Comparison of ENCODE assay signal across 17 mouse cellular contexts in the genomic region with DNA sequence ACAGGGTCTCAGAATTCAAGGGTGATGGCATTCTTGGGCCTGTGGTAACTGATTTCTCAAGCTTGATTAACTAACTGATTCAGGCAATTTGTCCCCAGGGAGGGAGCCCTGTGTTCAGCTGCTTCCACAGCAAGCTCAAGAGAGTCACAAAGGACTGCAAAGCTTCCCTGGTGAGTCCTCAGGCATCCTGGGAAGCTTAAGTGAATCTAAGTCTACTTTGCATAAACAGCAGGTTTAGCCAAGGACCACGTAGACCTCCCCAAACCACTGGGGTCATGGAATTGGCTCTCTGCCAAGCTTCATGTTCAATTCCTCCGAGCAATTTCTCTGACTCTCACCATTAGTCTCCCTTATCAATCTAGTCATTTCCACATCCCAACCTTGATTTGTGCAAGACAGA. TPM values are rescaled to one million over a fixed set of nuclear protein-coding genes. Genes with fewer than 3 reads are reported as not detected.
DNase-seq lines count a peak whose midpoint lies in the region; ATAC-seq and TF ChIP-seq lines count a peak whose summit lies in the region.
"Had no signal": no experiment of that assay in that cellular context is flagged by ENCODE, and none has a peak within 500 bp of the region (broad histone marks: within the 10 kb centered on the region; RNA-seq: fewer than 3 reads in every experiment).

No protein-coding gene starts in this region.

- no peaks in the 10 kb centered on the region for H3K27me3 ChIP-seq in hindbrain, embryonic 16.5 days (replicated peaks; ENCODE audit: control insufficient read depth, insufficient read depth, low read length)
- no peaks in the 10 kb centered on the region for H3K27me3 ChIP-seq in hindbrain, embryonic 13.5 days
- H3K27me3 ChIP-seq in neural tube, embryonic 14.5 days (ENCODE audit: control insufficient read depth, insufficient read depth, low read length), result no peaks in the 10 kb centered on the region
- H3K27me3 ChIP-seq in neural tube, embryonic 15.5 days (replicated peaks), result no peaks in the 10 kb centered on the region
- H3K27me3 ChIP-seq in liver, postnatal 0 days (ENCODE audit: insufficient read depth, low read length), result no peaks in the 10 kb centered on the region
- H3K27me3 ChIP-seq: embryonic facial prominence, embryonic 13.5 days; forebrain, embryonic 12.5 days; heart, embryonic 15.5 days; lung, embryonic 15.5 days had no signal

- H3K4me2 ChIP-seq in hindbrain, embryonic 16.5 days (ENCODE audit: low read length), result no peak overlapping the region
- H3K4me2 ChIP-seq in hindbrain, embryonic 13.5 days, result no peak overlapping the region
- H3K4me2 ChIP-seq in neural tube, embryonic 14.5 days (ENCODE audit: low read depth, low read length), result no peak overlapping the region
- no peak overlapping the region for H3K4me2 ChIP-seq in neural tube, embryonic 15.5 days
- peak overlapping the region; percentile 38; the same call in 1 of the 2 replicates for H3K4me2 ChIP-seq in liver, postnatal 0 days (ENCODE audit: low read depth, low read length)
- H3K4me2 ChIP-seq: embryonic facial prominence, embryonic 13.5 days; forebrain, embryonic 12.5 days; heart, embryonic 15.5 days; hindbrain, embryonic 14.5 days; lung, embryonic 15.5 days had no signal

- DNase-seq in ZHBTc4 (ENCODE audit: low read depth, low spot score), result peak; percentile 44
- no peak for DNase-seq in liver, postnatal 0 days
- DNase-seq in kidney, adult 9 months, result no peak
- DNase-seq: cerebellum, postnatal 14 days; gastrocnemius, postnatal 36 days; kidney, adult 8-10 months; thymus, postnatal 4 days had no signal

- no peak overlapping the region for H3K27ac ChIP-seq in hindbrain, embryonic 16.5 days (ENCODE audit: low read depth, low read length)
- no peak overlapping the region for H3K27ac ChIP-seq in hindbrain, embryonic 13.5 days
- no peak overlapping the region for H3K27ac ChIP-seq in neural tube, embryonic 14.5 days (ENCODE audit: low read depth, low read length)
- no peak overlapping the region for H3K27ac ChIP-seq in neural tube, embryonic 15.5 days (replicated peaks)
- H3K27ac ChIP-seq in liver, postnatal 0 days (ENCODE audit: low read depth), result peak overlapping the region; percentile 70
- H3K27ac ChIP-seq: embryonic facial prominence, embryonic 13.5 days; forebrain, embryonic 12.5 days; heart, embryonic 15.5 days; hindbrain, embryonic 14.5 days; lung, embryonic 15.5 days had no signal

- WGBS in hindbrain, embryonic 16.5 days, result 9% methylated on average over 2 of the region's 2 CpGs
- WGBS in hindbrain, embryonic 13.5 days, result 5% methylated on average over 2 of the region's 2 CpGs
- WGBS in neural tube, embryonic 14.5 days, result 5% methylated on average over 2 of the region's 2 CpGs
- 16% methylated on average over 2 of the region's 2 CpGs for WGBS in neural tube, embryonic 15.5 days
- 24% methylated on average over 2 of the region's 2 CpGs for WGBS in liver, postnatal 0 days (ENCODE audit: insufficient replicate concordance)

- ATAC-seq in hindbrain, embryonic 16.5 days, result 0 out of 2 replicates have a peak, but pooled peaks have one; percentile 28
- no peak for ATAC-seq in hindbrain, embryonic 13.5 days (ENCODE audit: low FRiP score)
- ATAC-seq in neural tube, embryonic 14.5 days (ENCODE audit: low read depth), result 0 out of 2 replicates have a peak, but pooled peaks have one; percentile 41
- no peak for ATAC-seq in neural tube, embryonic 15.5 days (ENCODE audit: low FRiP score)
- no peak for ATAC-seq in liver, postnatal 0 days
- ATAC-seq: CD4-positive, CD25-positive, alpha-beta regulatory T cell, adult 4 months had no signal

- H3K36me3 ChIP-seq in hindbrain, embryonic 16.5 days (ENCODE audit: control insufficient read depth, insufficient read depth, low read length), result no peaks in the 10 kb centered on the region
- no peaks in the 10 kb centered on the region for H3K36me3 ChIP-seq in hindbrain, embryonic 13.5 days
- H3K36me3 ChIP-seq in neural tube, embryonic 14.5 days (ENCODE audit: control insufficient read depth, insufficient read depth, low read length), result no peaks in the 10 kb centered on the region
- H3K36me3 ChIP-seq in neural tube, embryonic 15.5 days, result no peaks in the 10 kb centered on the region
- peaks cover 5% of the 10 kb centered on the region; the same call in 1 of the 2 replicates for H3K36me3 ChIP-seq in liver, postnatal 0 days (replicated peaks; ENCODE audit: insufficient read depth, low read length)
- H3K36me3 ChIP-seq: forebrain, embryonic 12.5 days; heart, embryonic 15.5 days; lung, embryonic 15.5 days had no signal

- no peaks in the 10 kb centered on the region for H3K9me3 ChIP-seq in hindbrain, embryonic 16.5 days (ENCODE audit: control insufficient read depth, low read length)
- H3K9me3 ChIP-seq in hindbrain, embryonic 13.5 days, result no peaks in the 10 kb centered on the region
- H3K9me3 ChIP-seq in neural tube, embryonic 14.5 days (ENCODE audit: control insufficient read depth, low read length), result no peaks in the 10 kb centered on the region
- no peaks in the 10 kb centered on the region for H3K9me3 ChIP-seq in neural tube, embryonic 15.5 days (replicated peaks)
- H3K9me3 ChIP-seq in liver, postnatal 0 days (ENCODE audit: low read length), result no peaks in the 10 kb centered on the region
- H3K9me3 ChIP-seq: embryonic facial prominence, embryonic 13.5 days; forebrain, embryonic 12.5 days; heart, embryonic 15.5 days; lung, embryonic 15.5 days had no signal

- no peak overlapping the region for H3K4me3 ChIP-seq in hindbrain, embryonic 16.5 days (ENCODE audit: low read length)
- H3K4me3 ChIP-seq in hindbrain, embryonic 13.5 days, result no peak overlapping the region
- H3K4me3 ChIP-seq in neural tube, embryonic 14.5 days (ENCODE audit: low read depth, low read length), result no peak overlapping the region
- no peak overlapping the region for H3K4me3 ChIP-seq in neural tube, embryonic 15.5 days (replicated peaks)
- H3K4me3 ChIP-seq in liver, postnatal 0 days (ENCODE audit: low read depth, low read length), result no peak overlapping the region
- H3K4me3 ChIP-seq: embryonic facial prominence, embryonic 13.5 days; forebrain, embryonic 12.5 days; heart, embryonic 15.5 days; lung, embryonic 15.5 days had no signal

- peaks cover 8% of the 10 kb centered on the region for H3K4me1 ChIP-seq in hindbrain, embryonic 16.5 days (ENCODE audit: control insufficient read depth, insufficient read depth, low read depth, low read length)
- H3K4me1 ChIP-seq in hindbrain, embryonic 13.5 days (replicated peaks), result peaks cover 32% of the 10 kb centered on the region
- peaks cover 7% of the 10 kb centered on the region; the same call in 1 of the 2 replicates for H3K4me1 ChIP-seq in neural tube, embryonic 14.5 days (ENCODE audit: control insufficient read depth, insufficient read depth, low read length)
- H3K4me1 ChIP-seq in neural tube, embryonic 15.5 days, result peaks cover 25% of the 10 kb centered on the region
- peaks cover 62% of the 10 kb centered on the region for H3K4me1 ChIP-seq in liver, postnatal 0 days (ENCODE audit: insufficient read depth)

- no peak for TF ChIP-seq EP300 in liver, postnatal 0 days (IDR thresholded peaks at IDR 0.05; ENCODE audit: low read depth)

- TF ChIP-seq CTCF in liver, postnatal 0 days (IDR thresholded peaks at IDR 0.05; ENCODE audit: low read depth), result no peak

- H3K9ac ChIP-seq in hindbrain, embryonic 16.5 days (ENCODE audit: low read depth, low read length), result no peak overlapping the region
- H3K9ac ChIP-seq in hindbrain, embryonic 13.5 days, result no peak overlapping the region
- H3K9ac ChIP-seq in neural tube, embryonic 14.5 days (replicated peaks; ENCODE audit: low read depth, low read length), result no peak overlapping the region
- H3K9ac ChIP-seq in neural tube, embryonic 15.5 days (replicated peaks), result no peak overlapping the region
- peak overlapping the region; percentile 2; the same call in 1 of the 2 replicates for H3K9ac ChIP-seq in liver, postnatal 0 days (replicated peaks)
- H3K9ac ChIP-seq: embryonic facial prominence, embryonic 13.5 days; forebrain, embryonic 12.5 days; heart, embryonic 15.5 days; hindbrain, embryonic 14.5 days; lung, embryonic 15.5 days had no signal

RNA-seq across cellular contexts. Expression of a gene that starts 12.2 kb away (rescaled TPM):
- polyA plus RNA-seq in hindbrain, embryonic 16.5 days (2015; fragmentation: Nextera tagmentation; extraction: Ambion mirVana), result 9.4 and 10.0 TPM in 2 replicates
- polyA plus RNA-seq in hindbrain, embryonic 13.5 days (2015; fragmentation: Nextera tagmentation; extraction: Ambion mirVana), result 10.0 and 10.3 TPM in 2 replicates
- polyA plus RNA-seq in neural tube, embryonic 14.5 days (2014; fragmentation: Nextera tagmentation; extraction: Ambion mirVana), result 11.3 and 21.4 TPM in 2 replicates
- 8.8 and 9.0 TPM in 2 replicates for polyA plus RNA-seq in neural tube, embryonic 15.5 days (2015; fragmentation: Nextera tagmentation; extraction: Ambion mirVana)
- polyA plus RNA-seq in liver, postnatal 0 days (2015; fragmentation: Nextera tagmentation; extraction: Ambion mirVana), result 9.9 and 11.0 TPM in 2 replicates

Comparison
In these comparisons a context has a peak if more than half of its experiments do, and no peak if none do; other contexts are left out.
1. ATAC-seq: peak in hindbrain, embryonic 16.5 days (single experiment) and neural tube, embryonic 14.5 days (single experiment); none in hindbrain, embryonic 13.5 days (single experiment), neural tube, embryonic 15.5 days (single experiment) and liver, postnatal 0 days (single experiment).